15 mouse cellular contexts compared by ENCODE assay signal in the genomic region with DNA sequence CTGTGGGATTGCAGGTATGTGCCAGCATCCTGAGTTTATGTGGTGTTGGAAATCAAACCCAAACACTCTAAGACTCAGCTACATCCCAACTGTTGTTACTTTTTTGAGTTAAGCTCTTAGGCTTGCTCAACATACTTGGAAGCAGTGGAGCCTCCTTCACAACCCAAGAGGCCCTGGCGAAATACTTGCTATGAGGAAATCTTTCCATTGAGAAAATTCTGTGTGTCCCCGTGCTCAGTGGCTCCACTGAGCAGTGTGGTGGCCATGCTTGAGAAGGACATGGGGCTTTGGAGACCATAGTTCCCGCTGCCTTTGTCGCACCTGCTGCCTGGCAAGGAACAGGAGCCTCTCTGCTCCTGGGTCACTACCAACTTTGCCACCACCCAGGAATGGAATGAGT.
A peak's percentile ranks its signal among the peaks of the same experiment; 100 is the strongest.
DNase-seq lines count a peak whose midpoint lies in the region; ATAC-seq and TF ChIP-seq lines count a peak whose summit lies in the region.
"Had no signal": no experiment of that assay in that cellular context is flagged by ENCODE, and none has a peak within 500 bp of the region (broad histone marks: within the 10 kb centered on the region; RNA-seq: fewer than 3 reads in every experiment).

No protein-coding gene starts in this region.

- H3K36me3 ChIP-seq in hindbrain, postnatal 0 days (ENCODE audit: insufficient read depth, low read length) = no peaks in the 10 kb centered on the region
- H3K36me3 ChIP-seq in hindbrain, embryonic 12.5 days = no peaks in the 10 kb centered on the region
- no peaks in the 10 kb centered on the region for H3K36me3 ChIP-seq in limb, embryonic 10.5 days
- no peaks in the 10 kb centered on the region for H3K36me3 ChIP-seq in macrophage (ENCODE audit: inconsistent target)
- H3K36me3 ChIP-seq: hindbrain, embryonic 13.5 days had no signal

- H3K9ac ChIP-seq in hindbrain, postnatal 0 days (replicated peaks; ENCODE audit: low read length) = no peak overlapping the region
- no peak overlapping the region for H3K9ac ChIP-seq in hindbrain, embryonic 12.5 days
- H3K9ac ChIP-seq: hindbrain, embryonic 13.5 days had no signal

- H3K27ac ChIP-seq in hindbrain, postnatal 0 days = no peak overlapping the region
- H3K27ac ChIP-seq in hindbrain, embryonic 12.5 days = no peak overlapping the region
- peak overlapping the region; percentile 91 for H3K27ac ChIP-seq in limb, embryonic 10.5 days
- peak overlapping the region; percentile 93 for H3K27ac ChIP-seq in macrophage
- H3K27ac ChIP-seq: hindbrain, embryonic 13.5 days had no signal

- ATAC-seq in hindbrain, postnatal 0 days = no peak
- no peak for ATAC-seq in hindbrain, embryonic 12.5 days (ENCODE audit: low FRiP score)
- ATAC-seq: CD4-positive, CD25-positive, alpha-beta regulatory T cell, adult 4 months; Patski had no signal

- H3K9me3 ChIP-seq in hindbrain, postnatal 0 days (ENCODE audit: low read length) = no peaks in the 10 kb centered on the region
- no peaks in the 10 kb centered on the region for H3K9me3 ChIP-seq in hindbrain, embryonic 12.5 days (replicated peaks)
- H3K9me3 ChIP-seq in limb, embryonic 10.5 days (replicated peaks) = no peaks in the 10 kb centered on the region
- H3K9me3 ChIP-seq: hindbrain, embryonic 13.5 days had no signal

- DNase-seq in hindbrain, postnatal 0 days (ENCODE audit: low spot score) = no peak
- peak; percentile 60 for DNase-seq in adipocyte (ENCODE audit: low spot score)
- DNase-seq in limb, embryonic 10.5 days (ENCODE audit: low spot score) = no peak
- DNase-seq in gastrocnemius, adult 18-20 months (ENCODE audit: low spot score) = no peak
- no peak for DNase-seq in c-Kit-positive CD71-positive TER-119-positive erythroid progenitor cells, embryonic 14.5 days (ENCODE audit: low spot score)
- no peak for DNase-seq in gastrocnemius, postnatal 4 days (ENCODE audit: low spot score in 2 of 2)
- DNase-seq: adrenal gland, postnatal 25 days; cerebellum, adult 11 months; kidney, adult 2 months had no signal

- H3K4me3 ChIP-seq in hindbrain, postnatal 0 days (ENCODE audit: low read length) = no peak overlapping the region
- H3K4me3 ChIP-seq in hindbrain, embryonic 12.5 days = no peak overlapping the region
- no peak overlapping the region for H3K4me3 ChIP-seq in limb, embryonic 10.5 days
- no peak overlapping the region for H3K4me3 ChIP-seq in macrophage (ENCODE audit: inconsistent target)
- H3K4me3 ChIP-seq: hindbrain, embryonic 13.5 days; myocyte had no signal

- no peaks in the 10 kb centered on the region for H3K4me1 ChIP-seq in hindbrain, postnatal 0 days (ENCODE audit: insufficient read depth, low read length)
- peaks cover 10% of the 10 kb centered on the region; the same call in 1 of the 2 replicates for H3K4me1 ChIP-seq in hindbrain, embryonic 12.5 days
- H3K4me1 ChIP-seq in limb, embryonic 10.5 days = peaks cover 54% of the 10 kb centered on the region

- H3K4me2 ChIP-seq in hindbrain, postnatal 0 days (ENCODE audit: low read depth, low read length) = no peak overlapping the region
- no peak overlapping the region for H3K4me2 ChIP-seq in hindbrain, embryonic 12.5 days (replicated peaks)

- no peaks in the 10 kb centered on the region for H3K79me2 ChIP-seq in macrophage (ENCODE audit: inconsistent target)

- H3K27me3 ChIP-seq in hindbrain, postnatal 0 days (ENCODE audit: insufficient read depth, low read length) = no peaks in the 10 kb centered on the region
- H3K27me3 ChIP-seq in hindbrain, embryonic 12.5 days = peaks cover 11% of the 10 kb centered on the region; the same call in 1 of the 2 replicates
- H3K27me3 ChIP-seq in limb, embryonic 10.5 days (ENCODE audit: low read depth, poor library complexity, severe bottlenecking) = no peaks in the 10 kb centered on the region
- H3K27me3 ChIP-seq: Patski had no signal

- TF ChIP-seq CTCF in hindbrain, postnatal 0 days (IDR thresholded peaks at IDR 0.05; ENCODE audit: low read depth) = 0 out of 2 replicates have a peak, but pooled peaks have one; percentile 18

- 91% methylated on average over 4 of the region's 4 CpGs for WGBS in hindbrain, postnatal 0 days
- WGBS in hindbrain, embryonic 12.5 days = 91% methylated on average over 4 of the region's 4 CpGs
- 92% methylated on average over 4 of the region's 4 CpGs for WGBS in limb, embryonic 10.5 days
- 65% methylated on average over 4 of the region's 4 CpGs for WGBS in macrophage (ENCODE audit: missing documents)

Comparison
In these comparisons a context has a peak if more than half of its experiments do, and no peak if none do; other contexts are left out.
1. H3K27ac ChIP-seq: peak in limb, embryonic 10.5 days (single experiment) and macrophage (single experiment); none in hindbrain, postnatal 0 days (single experiment) and hindbrain, embryonic 12.5 days (single experiment).